Mouse (Mus musculus) heart, embryonic 12.5 days (tissue): ENCODE results near the gene Mapkap1. TPM values are rescaled to one million over a fixed set of nuclear protein-coding genes. Genes with fewer than 3 reads are reported as not detected.

Experiments used
- ATAC-seq: fragments of 200-750 bp; cut with Nextera tagmentation; 2 replicates; pipeline ENCODE4 v1.8.0; 2017; ENCODE audit warnings: moderate TSS enrichment, moderate library complexity; ENCODE audit not compliant: insufficient number of reproducible peaks, low FRiP score
- H3K27ac ChIP-seq: fragments of 300-500 bp; sonication (generic); 2 replicates; pipeline ENCODE4 v1.5.1; 2016; ENCODE audit warnings: mild to moderate bottlenecking, moderate library complexity; ENCODE audit not compliant: poor library complexity, severe bottlenecking
- H3K27me3 ChIP-seq: fragments of 300-500 bp; sonication (generic); replicated peaks from 2 replicates; pipeline ENCODE4 v1.6.1; 2016; ENCODE audit warnings: mild to moderate bottlenecking, moderate library complexity
- H3K36me3 ChIP-seq: fragments of 300-500 bp; sonication (generic); 2 replicates; pipeline ENCODE4 v1.6.1; 2016; ENCODE audit warnings: mild to moderate bottlenecking, moderate library complexity
- H3K4me1 ChIP-seq: fragments of 300-500 bp; sonication (generic); replicated peaks from 2 replicates; pipeline ENCODE4 v1.6.1; 2016; ENCODE audit warnings: mild to moderate bottlenecking
- H3K4me2 ChIP-seq: fragments of 300-500 bp; sonication (generic); 2 replicates; pipeline ENCODE4 v1.6.1; 2016; ENCODE audit warnings: mild to moderate bottlenecking, moderate library complexity
- H3K4me3 ChIP-seq: fragments of 300-500 bp; sonication (generic); 2 replicates; pipeline ENCODE4 v1.5.1; 2016; ENCODE audit warnings: mild to moderate bottlenecking
- H3K9ac ChIP-seq: fragments of 300-500 bp; sonication (generic); 2 replicates; pipeline ENCODE4 v1.6.1; 2016; ENCODE audit warnings: mild to moderate bottlenecking, moderate library complexity
- H3K9me3 ChIP-seq: fragments of 300-500 bp; sonication (generic); replicated peaks from 2 replicates; pipeline ENCODE4 v1.6.1; 2016; ENCODE audit warnings: mild to moderate bottlenecking, moderate library complexity
- WGBS: fragments of 180-500 bp; shearing (Covaris S2); methylation state at CpG from one replicate; pipeline ENCODE4 v1.1.7; 2016; 5-methylcytosine and 5-hydroxymethylcytosine counted together
- polyA plus RNA-seq: library from polyadenylated mRNA; unstranded; fragments of >200 nt; fragmentation: Nextera tagmentation; extraction: Ambion mirVana; gene quantifications from 2 replicates; pipeline ENCODE4 v1.2.1, GENCODE M21; 2016

Mapkap1 gene
- polyA plus RNA-seq = 63.4 and 64.8 TPM in 2 replicates

GRCm38 (mm10) chr2:34406601-34407464 is at the start of gene Mapkap1:
Mapkap1 (plus strand) TSS chr2:34406771.
- Histone ChIP-seq H3K4me1 (peaks cover 15% of the 10 kb centered on the region), H3K4me3 (peak within 1 kb of the TSS; percentile 100), H3K36me3 (no peaks in the 10 kb centered on the region), H3K27ac (0 out of 2 replicates have a peak within 1 kb of the TSS, but pooled peaks have one; percentile 36), H3K9me3 (no peaks in the 10 kb centered on the region), H3K27me3 (no peaks in the 10 kb centered on the region), H3K9ac (peak within 1 kb of the TSS; percentile 98), H3K4me2 (peak within 1 kb of the TSS; percentile 84)
- ATAC-seq = peak; percentile 98
- WGBS = under 1% methylated on average over 66 of the region's 68 CpGs

- Histone ChIP-seq H3K9me3 (no peaks in the 10 kb centered on the region), H3K27me3 (no peaks in the 10 kb centered on the region), H3K4me2 (no peak overlapping the region), H3K36me3 (no peaks in the 10 kb centered on the region), H3K4me3 (no peak overlapping the region), H3K27ac (no peak overlapping the region), H3K9ac (no peak overlapping the region), H3K4me1 (peaks cover 20% of the 10 kb centered on the region)
- ATAC-seq = no peak
- WGBS = 19% methylated on average over 1 of the region's 1 CpGs
Observed at GRCm38 (mm10) chr2:34363678-34364077, 42.9 kb upstream of the Mapkap1 start.

GRCm38 (mm10) chr2:34367024-34367423 is 39.5 kb upstream of the Mapkap1 start:
- ATAC-seq = no peak
- Histone ChIP-seq H3K36me3 (no peaks in the 10 kb centered on the region), H3K9ac (no peak overlapping the region), H3K4me1 (peaks cover 6% of the 10 kb centered on the region), H3K9me3 (no peaks in the 10 kb centered on the region), H3K27ac (no peak overlapping the region), H3K4me2 (no peak overlapping the region), H3K27me3 (no peaks in the 10 kb centered on the region), H3K4me3 (no peak overlapping the region)
- WGBS = 81% methylated on average over 2 of the region's 2 CpGs

GRCm38 (mm10) chr2:34368396-34368795 is 38.2 kb upstream of the Mapkap1 start:
- Histone ChIP-seq H3K4me3 (peak overlapping the region; percentile 23), H3K36me3 (no peaks in the 10 kb centered on the region), H3K27ac (no peak overlapping the region), H3K4me1 (peaks cover 7% of the 10 kb centered on the region), H3K4me2 (peak overlapping the region; percentile 58), H3K27me3 (no peaks in the 10 kb centered on the region), H3K9ac (0 out of 2 replicates have a peak overlapping the region, but pooled peaks have one; percentile 22), H3K9me3 (no peaks in the 10 kb centered on the region)
- 17% methylated on average over 6 of the region's 6 CpGs for WGBS
- no peak for ATAC-seq

- Histone ChIP-seq H3K36me3 (no peaks in the 10 kb centered on the region), H3K4me1 (peaks cover 10% of the 10 kb centered on the region), H3K4me2 (peak overlapping the region; percentile 94), H3K9me3 (no peaks in the 10 kb centered on the region), H3K9ac (peak overlapping the region; percentile 98), H3K27me3 (no peaks in the 10 kb centered on the region), H3K4me3 (peak overlapping the region; percentile 92), H3K27ac (peak overlapping the region; percentile 99)
- WGBS = 7% methylated on average over 7 of the region's 7 CpGs
- ATAC-seq = no peak
Observed at GRCm38 (mm10) chr2:34370349-34370724, 36.2 kb upstream of the Mapkap1 start.

- Histone ChIP-seq H3K4me2 (peak overlapping the region; percentile 94), H3K4me3 (peak overlapping the region; percentile 92), H3K36me3 (no peaks in the 10 kb centered on the region), H3K9ac (peak overlapping the region; percentile 98), H3K4me1 (peaks cover 10% of the 10 kb centered on the region), H3K27me3 (no peaks in the 10 kb centered on the region), H3K27ac (peak overlapping the region; percentile 99), H3K9me3 (no peaks in the 10 kb centered on the region)
- ATAC-seq = no peak
- under 1% methylated on average over 42 of the region's 42 CpGs for WGBS
Observed at GRCm38 (mm10) chr2:34370725-34371440, 35.7 kb upstream of the Mapkap1 start.

GRCm38 (mm10) chr2:34371441-34372304 is 34.9 kb upstream of the Mapkap1 start:
- Histone ChIP-seq H3K36me3 (no peaks in the 10 kb centered on the region), H3K9ac (peak overlapping the region; percentile 98), H3K4me3 (peak overlapping the region; percentile 92), H3K4me1 (peaks cover 10% of the 10 kb centered on the region), H3K4me2 (peak overlapping the region; percentile 94), H3K27ac (peak overlapping the region; percentile 99), H3K27me3 (no peaks in the 10 kb centered on the region), H3K9me3 (no peaks in the 10 kb centered on the region)
- WGBS = under 1% methylated on average over 78 of the region's 118 CpGs
- ATAC-seq = peak; percentile 55

GRCm38 (mm10) chr2:34372305-34373301 is 34.0 kb upstream of the Mapkap1 start, which contains the start of gene Pbx3:
Pbx3 (minus strand) TSS chr2:34373142.
- peaks cover 10% of the 10 kb centered on the region for H3K4me1 ChIP-seq
- peak within 1 kb of the TSS; percentile 99 for H3K27ac ChIP-seq
- H3K27me3 ChIP-seq = no peaks in the 10 kb centered on the region
- H3K36me3 ChIP-seq = no peaks in the 10 kb centered on the region
- peak; percentile 94 for ATAC-seq
- no peaks in the 10 kb centered on the region for H3K9me3 ChIP-seq
- under 1% methylated on average over 65 of the region's 102 CpGs for WGBS
- peak within 1 kb of the TSS; percentile 98 for H3K9ac ChIP-seq
- H3K4me3 ChIP-seq = peak within 1 kb of the TSS; percentile 92
- H3K4me2 ChIP-seq = peak within 1 kb of the TSS; percentile 94

- 0 out of 2 replicates have a peak overlapping the region, but pooled peaks have one; percentile 92 for H3K4me3 ChIP-seq
- whole genome bisulfite sequencing = 39% methylated on average over 3 of the region's 3 CpGs
- no peak overlapping the region for H3K9ac ChIP-seq
- H3K36me3 ChIP-seq = no peaks in the 10 kb centered on the region
- no peak overlapping the region for H3K27ac ChIP-seq
- H3K9me3 ChIP-seq = no peaks in the 10 kb centered on the region
- peak overlapping the region; percentile 94 for H3K4me2 ChIP-seq
- no peak for ATAC-seq
- no peaks in the 10 kb centered on the region for H3K27me3 ChIP-seq
- H3K4me1 ChIP-seq = peaks cover 4% of the 10 kb centered on the region
Observed at GRCm38 (mm10) chr2:34373886-34374285, 32.7 kb upstream of the Mapkap1 start.

GRCm38 (mm10) chr2:34374349-34374748 is 32.2 kb upstream of the Mapkap1 start:
- 78% methylated on average over 2 of the region's 2 CpGs for WGBS
- Histone ChIP-seq H3K4me3 (no peak overlapping the region), H3K27me3 (no peaks in the 10 kb centered on the region), H3K36me3 (no peaks in the 10 kb centered on the region), H3K4me2 (no peak overlapping the region), H3K27ac (no peak overlapping the region), H3K9me3 (no peaks in the 10 kb centered on the region), H3K4me1 (peaks cover 4% of the 10 kb centered on the region), H3K9ac (no peak overlapping the region)
- no peak for ATAC-seq
